Mouse (Mus musculus): ENCODE results near the gene Abca15. TPM values are rescaled to one million over a fixed set of nuclear protein-coding genes. Genes with fewer than 3 reads are reported as not detected.

The Abca15 gene
- polyA plus RNA-seq, 1 experiment: not detected

- H3K27ac ChIP-seq (ENCODE audit: insufficient read depth, low read depth, low read length): no peak within 1 kb of the TSS
- H3K4me1 ChIP-seq (ENCODE audit: control insufficient read depth, insufficient read depth, low read length): no peaks in the 10 kb centered on the region
- no peak within 1 kb of the TSS for H3K4me3 ChIP-seq (ENCODE audit: insufficient read depth, low read depth, low read length)
- H3K27me3 ChIP-seq (replicated peaks; ENCODE audit: control insufficient read depth, insufficient read depth, low read length): no peaks in the 10 kb centered on the region
- no peaks in the 10 kb centered on the region for H3K36me3 ChIP-seq (ENCODE audit: control insufficient read depth, insufficient read depth, low read length)
- no peak for DNase-seq
- 62% methylated on average over 10 of the region's 10 CpGs for WGBS
- TF ChIP-seq POLR2A (IDR thresholded peaks at IDR 0.05; ENCODE audit: low read depth, low read length) (no peak), CTCF (conservative IDR thresholded peaks at IDR 0.05; ENCODE audit: insufficient read depth, insufficient read length, low read depth, low read length) (no peak)
These were observed 81.0 kb downstream of the Abca15 start, which contains the start of gene Abca16 for GRCm38 (mm10) chr7:120409447-120409846. Abca16 (plus strand) TSS chr7:120409647.

DNA sequence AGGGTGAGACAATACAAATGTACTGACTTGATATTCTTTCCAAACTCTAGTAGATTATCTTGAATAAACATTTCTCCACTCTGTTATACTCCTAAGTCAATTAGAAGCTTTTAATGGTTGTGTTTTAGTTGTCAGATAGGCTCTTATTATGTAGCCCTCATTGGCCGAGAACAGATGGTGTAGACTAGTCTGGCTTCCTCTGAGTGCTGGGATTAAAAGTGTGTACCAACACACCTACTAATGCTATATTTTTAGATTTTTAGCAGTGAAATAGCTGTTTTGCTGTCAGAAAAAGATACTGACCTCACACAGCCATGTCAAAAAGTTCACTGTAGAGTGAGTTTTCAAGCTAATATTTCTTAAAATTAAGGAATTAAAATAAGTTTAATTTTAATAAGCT is 83.9 kb downstream of the Abca15 start:
- no peak for TF ChIP-seq CTCF (conservative IDR thresholded peaks at IDR 0.05; ENCODE audit: insufficient read depth, insufficient read length, low read depth, low read length)
- no peak for TF ChIP-seq POLR2A (IDR thresholded peaks at IDR 0.05; ENCODE audit: low read depth, low read length)
- H3K4me1 ChIP-seq (ENCODE audit: control insufficient read depth, insufficient read depth, low read length): no peaks in the 10 kb centered on the region
- DNase-seq: no peak
- no peaks in the 10 kb centered on the region for H3K27me3 ChIP-seq (replicated peaks; ENCODE audit: control insufficient read depth, insufficient read depth, low read length)
- no peaks in the 10 kb centered on the region for H3K36me3 ChIP-seq (ENCODE audit: control insufficient read depth, insufficient read depth, low read length)
- H3K27ac ChIP-seq (ENCODE audit: insufficient read depth, low read depth, low read length): no peak overlapping the region
- WGBS: 88% methylated on average over 1 of the region's 1 CpGs
- no peak overlapping the region for H3K4me3 ChIP-seq (ENCODE audit: insufficient read depth, low read depth, low read length)

GRCm38 (mm10) chr7:120426625-120427024 is 98.2 kb downstream of the Abca15 start:
- H3K4me3 ChIP-seq (ENCODE audit: insufficient read depth, low read depth, low read length): no peak overlapping the region
- H3K4me1 ChIP-seq (ENCODE audit: control insufficient read depth, insufficient read depth, low read length): no peaks in the 10 kb centered on the region
- H3K36me3 ChIP-seq (ENCODE audit: control insufficient read depth, insufficient read depth, low read length): no peaks in the 10 kb centered on the region
- no peak overlapping the region for H3K27ac ChIP-seq (ENCODE audit: insufficient read depth, low read depth, low read length)
- 18% methylated on average over 3 of the region's 3 CpGs for WGBS
- TF ChIP-seq POLR2A (IDR thresholded peaks at IDR 0.05; ENCODE audit: low read depth, low read length) (no peak), CTCF (conservative IDR thresholded peaks at IDR 0.05; ENCODE audit: insufficient read depth, insufficient read length, low read depth, low read length) (no peak)
- H3K27me3 ChIP-seq (replicated peaks; ENCODE audit: control insufficient read depth, insufficient read depth, low read length): no peaks in the 10 kb centered on the region
- no peak for DNase-seq

DNA sequence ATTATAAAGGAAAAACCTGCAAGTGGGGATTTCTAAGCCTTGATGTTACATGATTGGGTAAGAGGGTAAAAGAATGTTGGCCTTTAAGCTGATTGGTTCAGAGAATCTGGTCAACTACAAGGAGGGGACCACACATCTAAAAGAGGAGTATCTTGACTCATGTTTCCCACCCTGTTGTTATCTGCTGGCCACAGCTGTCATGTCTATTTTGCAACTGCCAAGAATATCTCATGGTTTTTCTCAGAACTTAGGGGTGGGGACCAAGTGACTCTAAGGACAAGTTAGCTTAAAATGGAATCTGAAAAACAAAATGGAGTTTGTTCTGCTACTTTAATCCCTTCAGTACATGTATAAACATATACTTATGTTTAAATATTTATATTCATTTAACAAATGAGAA is 103.0 kb downstream of the Abca15 start:
- TF ChIP-seq POLR2A (IDR thresholded peaks at IDR 0.05; ENCODE audit: low read depth, low read length) (no peak), CTCF (conservative IDR thresholded peaks at IDR 0.05; ENCODE audit: insufficient read depth, insufficient read length, low read depth, low read length) (no peak)
- Histone ChIP-seq H3K27ac (ENCODE audit: insufficient read depth, low read depth, low read length) (no peak overlapping the region), H3K4me1 (ENCODE audit: control insufficient read depth, insufficient read depth, low read length) (no peaks in the 10 kb centered on the region), H3K27me3 (replicated peaks; ENCODE audit: control insufficient read depth, insufficient read depth, low read length) (no peaks in the 10 kb centered on the region), H3K4me3 (ENCODE audit: insufficient read depth, low read depth, low read length) (no peak overlapping the region), H3K36me3 (ENCODE audit: control insufficient read depth, insufficient read depth, low read length) (no peaks in the 10 kb centered on the region)
- DNase-seq: no peak

Other genes with a start within 250 kb of the Abca15 start
- 0.19 and 0.30 TPM in 2 replicates for gene Dnah3, start 233.4 kb upstream of the Abca15 start, polyA plus RNA-seq (2012; rRNA removed)
- gene Tmem159, start 226.3 kb upstream of the Abca15 start, polyA plus RNA-seq (2012; rRNA removed): 27.6 and 27.8 TPM in 2 replicates
- gene Zp2, start 183.4 kb upstream of the Abca15 start, polyA plus RNA-seq (2012; rRNA removed): not detected in 2 replicates
- gene Anks4b, start 154.8 kb upstream of the Abca15 start, polyA plus RNA-seq (2012; rRNA removed): 10.8 and 15.0 TPM in 2 replicates
- gene Crym, start 126.6 kb upstream of the Abca15 start, polyA plus RNA-seq (2012; rRNA removed): 30.2 and 30.9 TPM in 2 replicates
- gene Abca14, start 124.7 kb upstream of the Abca15 start, polyA plus RNA-seq (2012; rRNA removed): 0.03 and 0.06 TPM in 2 replicates
- gene Abca16, start 81.0 kb downstream of the Abca15 start, polyA plus RNA-seq (2012; rRNA removed): not detected in 2 replicates